Mouse (Mus musculus): Measurements from ENCODE around the gene Gm37419. TPM values are rescaled to one million over a fixed set of nuclear protein-coding genes. Genes with fewer than 3 reads are reported as not detected.
A peak's percentile ranks its signal among the peaks of the same experiment; 100 is the strongest.

Gm37419 gene
- polyA plus RNA-seq (2016; fragmentation: Nextera tagmentation; extraction: Ambion mirVana): not detected in 2 replicates

- Histone ChIP-seq H3K4me3 (peak within 1 kb of the TSS; percentile 76), H3K36me3 (no peaks in the 10 kb centered on the region), H3K4me1 (peaks cover 51% of the 10 kb centered on the region), H3K27ac (peak within 1 kb of the TSS; percentile 92), H3K9me3 (replicated peaks) (no peaks in the 10 kb centered on the region), H3K27me3 (replicated peaks) (peaks cover 95% of the 10 kb centered on the region), H3K9ac (peak within 1 kb of the TSS; percentile 86), H3K4me2 (peak within 1 kb of the TSS; percentile 98)
- ATAC-seq: peak; percentile 80
- under 1% methylated on average over 67 of the region's 68 CpGs for WGBS (ENCODE audit: insufficient replicate concordance)
These were observed at the start of gene Gm37419, which contains the start of gene Bcl6 for GRCm38 (mm10) chr16:23988466-23989208. Gene Gm37419, plus strand, starts transcription at chr16:23988482. Gene Bcl6, minus strand, starts transcription at chr16:23988852.

GRCm38 (mm10) chr16:23944801-23945200, 43.5 kb upstream of the Gm37419 start:
- Histone ChIP-seq H3K4me1 (no peaks in the 10 kb centered on the region), H3K27ac (no peak overlapping the region), H3K36me3 (no peaks in the 10 kb centered on the region), H3K9ac (no peak overlapping the region), H3K9me3 (replicated peaks) (no peaks in the 10 kb centered on the region), H3K27me3 (replicated peaks) (no peaks in the 10 kb centered on the region), H3K4me2 (no peak overlapping the region), H3K4me3 (no peak overlapping the region)
- WGBS (ENCODE audit: insufficient replicate concordance): 36% methylated on average over 3 of the region's 3 CpGs
- ATAC-seq: no peak

- Histone ChIP-seq H3K4me2 (no peak overlapping the region), H3K27me3 (replicated peaks) (no peaks in the 10 kb centered on the region), H3K9ac (no peak overlapping the region), H3K4me1 (no peaks in the 10 kb centered on the region), H3K36me3 (no peaks in the 10 kb centered on the region), H3K27ac (no peak overlapping the region), H3K4me3 (no peak overlapping the region), H3K9me3 (replicated peaks) (no peaks in the 10 kb centered on the region)
- WGBS (ENCODE audit: insufficient replicate concordance): 69% methylated on average over 6 of the region's 6 CpGs
- ATAC-seq: no peak
These were observed 40.6 kb upstream of the Gm37419 start for GRCm38 (mm10) chr16:23947654-23948053.

- no peak overlapping the region for H3K4me3 ChIP-seq
These were observed 36.1 kb upstream of the Gm37419 start for GRCm38 (mm10) chr16:23952101-23952727.

GRCm38 (mm10) chr16:23953189-23953958, 34.9 kb upstream of the Gm37419 start:
- Histone ChIP-seq H3K4me3 (no peak overlapping the region), H3K4me2 (no peak overlapping the region), H3K27ac (no peak overlapping the region), H3K36me3 (no peaks in the 10 kb centered on the region), H3K9ac (no peak overlapping the region), H3K4me1 (no peaks in the 10 kb centered on the region), H3K9me3 (replicated peaks) (no peaks in the 10 kb centered on the region), H3K27me3 (replicated peaks) (no peaks in the 10 kb centered on the region)
- ATAC-seq: no peak
- 46% methylated on average over 11 of the region's 11 CpGs for WGBS (ENCODE audit: insufficient replicate concordance)

More at GRCm38 (mm10) chr16:23952101-23952727, 36.1 kb upstream of the Gm37419 start:
- ATAC-seq: no peak
- no peaks in the 10 kb centered on the region for H3K4me1 ChIP-seq
- no peak overlapping the region for H3K9ac ChIP-seq
- H3K27ac ChIP-seq: no peak overlapping the region
- H3K27me3 ChIP-seq (replicated peaks): no peaks in the 10 kb centered on the region
- no peaks in the 10 kb centered on the region for H3K9me3 ChIP-seq (replicated peaks)
- no peak overlapping the region for H3K4me2 ChIP-seq
- WGBS (ENCODE audit: insufficient replicate concordance): 53% methylated on average over 4 of the region's 4 CpGs
- no peaks in the 10 kb centered on the region for H3K36me3 ChIP-seq

GRCm38 (mm10) chr16:23953959-23954260, 34.4 kb upstream of the Gm37419 start:
- WGBS (ENCODE audit: insufficient replicate concordance): 0% methylated on average over 1 of the region's 1 CpGs
- no peak for ATAC-seq
- H3K9ac ChIP-seq: no peak overlapping the region

GRCm38 (mm10) chr16:23958938-23959337, 29.3 kb upstream of the Gm37419 start:
- H3K9me3 ChIP-seq (replicated peaks): no peaks in the 10 kb centered on the region

More at GRCm38 (mm10) chr16:23953959-23954260, 34.4 kb upstream of the Gm37419 start:
- H3K4me1 ChIP-seq: no peaks in the 10 kb centered on the region
- H3K27ac ChIP-seq: no peak overlapping the region
- no peak overlapping the region for H3K4me2 ChIP-seq
- H3K27me3 ChIP-seq (replicated peaks): no peaks in the 10 kb centered on the region
- H3K4me3 ChIP-seq: no peak overlapping the region
- no peaks in the 10 kb centered on the region for H3K36me3 ChIP-seq
- H3K9me3 ChIP-seq (replicated peaks): no peaks in the 10 kb centered on the region

GRCm38 (mm10) chr16:23962401-23962800, 25.9 kb upstream of the Gm37419 start:
- ATAC-seq: no peak
- no peak overlapping the region for H3K4me3 ChIP-seq
- WGBS (ENCODE audit: insufficient replicate concordance): 60% methylated on average over 2 of the region's 2 CpGs
- no peaks in the 10 kb centered on the region for H3K27me3 ChIP-seq (replicated peaks)
- no peaks in the 10 kb centered on the region for H3K4me1 ChIP-seq
- H3K9ac ChIP-seq: no peak overlapping the region
- no peaks in the 10 kb centered on the region for H3K36me3 ChIP-seq
- H3K9me3 ChIP-seq (replicated peaks): no peaks in the 10 kb centered on the region
- no peak overlapping the region for H3K4me2 ChIP-seq
- no peak overlapping the region for H3K27ac ChIP-seq

More at GRCm38 (mm10) chr16:23958938-23959337, 29.3 kb upstream of the Gm37419 start:
- Histone ChIP-seq H3K27me3 (replicated peaks) (no peaks in the 10 kb centered on the region), H3K4me3 (no peak overlapping the region), H3K4me1 (no peaks in the 10 kb centered on the region), H3K36me3 (no peaks in the 10 kb centered on the region), H3K9ac (no peak overlapping the region), H3K27ac (no peak overlapping the region), H3K4me2 (no peak overlapping the region)
- no peak for ATAC-seq

- H3K27ac ChIP-seq: no peak overlapping the region
- no peaks in the 10 kb centered on the region for H3K27me3 ChIP-seq (replicated peaks)
- no peak overlapping the region for H3K9ac ChIP-seq
- no peak overlapping the region for H3K4me3 ChIP-seq
- H3K4me2 ChIP-seq: no peak overlapping the region
- ATAC-seq: no peak
- no peaks in the 10 kb centered on the region for H3K4me1 ChIP-seq
- peaks cover 4% of the 10 kb centered on the region; the same call in 1 of the 2 replicates for H3K36me3 ChIP-seq
- 74% methylated on average over 22 of the region's 22 CpGs for WGBS (ENCODE audit: insufficient replicate concordance)
- H3K9me3 ChIP-seq (replicated peaks): no peaks in the 10 kb centered on the region
These were observed 24.2 kb upstream of the Gm37419 start for GRCm38 (mm10) chr16:23963896-23964668.

GRCm38 (mm10) chr16:23964706-23965367, 23.4 kb upstream of the Gm37419 start:
- no peak overlapping the region for H3K4me2 ChIP-seq
- H3K36me3 ChIP-seq: peaks cover 4% of the 10 kb centered on the region; the same call in 1 of the 2 replicates
- no peak for ATAC-seq
- no peak overlapping the region for H3K9ac ChIP-seq
- no peaks in the 10 kb centered on the region for H3K27me3 ChIP-seq (replicated peaks)
- no peaks in the 10 kb centered on the region for H3K4me1 ChIP-seq
- WGBS (ENCODE audit: insufficient replicate concordance): 79% methylated on average over 14 of the region's 14 CpGs
- H3K4me3 ChIP-seq: no peak overlapping the region
- no peaks in the 10 kb centered on the region for H3K9me3 ChIP-seq (replicated peaks)
- H3K27ac ChIP-seq: no peak overlapping the region

GRCm38 (mm10) chr16:23966066-23966465, 22.2 kb upstream of the Gm37419 start:
- Histone ChIP-seq H3K9ac (no peak overlapping the region), H3K27me3 (replicated peaks) (no peaks in the 10 kb centered on the region), H3K4me2 (no peak overlapping the region), H3K4me3 (no peak overlapping the region), H3K27ac (no peak overlapping the region), H3K4me1 (no peaks in the 10 kb centered on the region), H3K36me3 (peaks cover 4% of the 10 kb centered on the region; the same call in 1 of the 2 replicates), H3K9me3 (replicated peaks) (no peaks in the 10 kb centered on the region)
- no peak for ATAC-seq
- 86% methylated on average over 14 of the region's 14 CpGs for WGBS (ENCODE audit: insufficient replicate concordance)

All from liver, embryonic 12.5 days (tissue).